Mouse (Mus musculus) kidney, adult 2 months (tissue): ENCODE data around the gene Ntm.

ENCODE experiments used
- CTCF ChIP-seq: fragments of 200-500 bp; conservative IDR thresholded peaks from 2 replicates; pipeline ENCODE4 v1.5.1; 2011; ENCODE audit warnings: low read depth, mild to moderate bottlenecking, control low read depth, low read length, moderate library complexity, mixed read lengths; ENCODE audit not compliant: insufficient read depth, insufficient read length
- POLR2A ChIP-seq: fragments of 200-500 bp; IDR thresholded peaks from one replicate; pipeline ENCODE4 v1.6.1; 2011; ENCODE audit warnings: low read depth, low read length, control low read depth

DNA sequence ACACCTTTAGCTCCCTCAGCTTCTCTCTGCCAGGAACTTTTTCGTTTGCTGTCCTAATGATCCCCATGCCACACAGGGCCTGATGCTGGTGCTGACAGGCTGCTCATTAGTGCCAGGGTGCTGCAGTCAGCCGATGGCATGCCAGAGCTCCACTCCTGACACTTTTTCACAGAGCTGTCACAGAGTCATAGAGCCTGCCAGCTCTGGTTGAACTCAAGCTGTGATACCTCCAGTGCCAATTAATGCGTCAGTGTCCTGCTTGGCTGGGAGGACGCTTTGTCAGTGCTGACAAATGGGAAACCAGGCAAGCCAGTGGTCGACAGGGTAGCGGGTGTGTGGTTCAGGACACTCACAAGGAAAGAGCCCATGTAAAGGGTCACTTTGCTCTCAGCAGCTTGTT, 858.9 kb downstream of the Ntm start:
- TF ChIP-seq CTCF, result no peak
- TF ChIP-seq POLR2A, result no peak
